Mouse (Mus musculus) urinary bladder, postnatal 14 days (tissue): ENCODE data around the gene Apon.
"Not testable (repeated sequence)": the region's sequence is repeated elsewhere in the genome, so short reads cannot be mapped to it uniquely, and the experiment has no call there.

Source experiments
- DNase-seq: peaks from one replicate; pipeline ENCODE4 v3.0.0; 2021; ENCODE audit warnings: low spot score

The Apon gene

GRCm38 (mm10) chr10:128236321-128236720, 17.6 kb upstream of the Apon start:
- DNase-seq = no peak

GRCm38 (mm10) chr10:128237807-128238480, 16.0 kb upstream of the Apon start:
- DNase-seq = no peak

GRCm38 (mm10) chr10:128239140-128239539, 14.8 kb upstream of the Apon start:
- DNase-seq = no peak

GRCm38 (mm10) chr10:128240131-128240530, 13.8 kb upstream of the Apon start:
- no peak for DNase-seq

- no peak for DNase-seq
These were observed 10.6 kb upstream of the Apon start for GRCm38 (mm10) chr10:128243252-128243651.

GRCm38 (mm10) chr10:128244121-128244520, 9.8 kb upstream of the Apon start:
- DNase-seq = no peak

GRCm38 (mm10) chr10:128247020-128247732, 6.7 kb upstream of the Apon start:
- DNase-seq = no peak

- DNase-seq = no peak
These were observed 3.3 kb upstream of the Apon start for GRCm38 (mm10) chr10:128250565-128250964.

GRCm38 (mm10) chr10:128255925-128256324, 2.0 kb downstream of the Apon start:
- DNase-seq = no peak

GRCm38 (mm10) chr10:128256328-128256727, 2.4 kb downstream of the Apon start:
- DNase-seq = no peak

- no peak for DNase-seq
These were observed 5.1 kb downstream of the Apon start for GRCm38 (mm10) chr10:128258953-128259352.

GRCm38 (mm10) chr10:128259946-128260345, 6.0 kb downstream of the Apon start:
- no peak for DNase-seq

- DNase-seq = not testable (repeated sequence)
These were observed 6.5 kb downstream of the Apon start for GRCm38 (mm10) chr10:128260376-128260775.

GRCm38 (mm10) chr10:128262300-128262699, 8.4 kb downstream of the Apon start:
- no peak for DNase-seq

GRCm38 (mm10) chr10:128263393-128264310, 9.8 kb downstream of the Apon start:
- DNase-seq = no peak

- DNase-seq = no peak
These were observed 14.5 kb downstream of the Apon start, which contains the start of gene Apof for GRCm38 (mm10) chr10:128268371-128268770. Gene Apof, plus strand, starts transcription at chr10:128268671.

- DNase-seq = no peak
These were observed 15.5 kb downstream of the Apon start for GRCm38 (mm10) chr10:128269206-128269910.

GRCm38 (mm10) chr10:128270287-128270841, 16.5 kb downstream of the Apon start, which contains the start of gene Stat2:
Gene Stat2, plus strand, starts transcription at chr10:128270559.
- DNase-seq = peak; percentile 98

- DNase-seq = no peak
These were observed 17.0 kb downstream of the Apon start for GRCm38 (mm10) chr10:128270866-128271265.

- DNase-seq = no peak
These were observed 18.0 kb downstream of the Apon start for GRCm38 (mm10) chr10:128271883-128272282.

- not testable (repeated sequence) for DNase-seq
These were observed 19.0 kb downstream of the Apon start for GRCm38 (mm10) chr10:128272819-128273439.
